Mouse (Mus musculus) adrenal gland, postnatal 25 days (tissue): ENCODE measurements around the gene Kat2a. TPM values are rescaled to one million over a fixed set of nuclear protein-coding genes. Genes with fewer than 3 reads are reported as not detected.
"Not testable (repeated sequence)": the region's sequence is repeated elsewhere in the genome, so short reads cannot be mapped to it uniquely, and the experiment has no call there.

ENCODE experiments used
- DNase-seq: peaks from one replicate; pipeline ENCODE4 v3.0.0; 2021; ENCODE audit warnings: mixed read lengths
- total RNA-seq: library from RNA; stranded (reverse); gene quantifications from 2 replicates; pipeline ENCODE4 v1.2.3, GENCODE M21; 2021

The Kat2a gene
- total RNA-seq, 1 experiment from 2014 or later: 52.2 TPM

DNA sequence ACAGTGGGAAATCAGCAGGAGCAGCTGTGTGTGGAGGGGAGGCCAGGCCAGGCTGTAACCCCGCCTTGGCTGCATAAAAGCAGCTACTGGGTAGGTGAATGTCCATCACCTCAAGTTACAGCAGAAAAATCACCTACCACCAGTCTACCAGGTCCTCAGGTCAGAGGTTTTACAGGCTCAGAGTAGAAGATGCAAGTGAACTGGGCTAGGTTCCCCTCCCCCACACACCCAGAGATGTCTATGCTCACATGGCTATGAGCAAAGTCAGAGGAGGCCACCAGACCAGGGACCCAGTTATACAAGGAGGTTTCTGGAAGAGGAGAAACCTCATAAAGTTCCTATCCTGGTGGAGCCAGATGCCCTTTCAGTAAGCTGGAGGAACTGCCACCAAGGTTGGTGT lies 41.2 kb downstream of the Kat2a start:
- DNase-seq: no peak

DNA sequence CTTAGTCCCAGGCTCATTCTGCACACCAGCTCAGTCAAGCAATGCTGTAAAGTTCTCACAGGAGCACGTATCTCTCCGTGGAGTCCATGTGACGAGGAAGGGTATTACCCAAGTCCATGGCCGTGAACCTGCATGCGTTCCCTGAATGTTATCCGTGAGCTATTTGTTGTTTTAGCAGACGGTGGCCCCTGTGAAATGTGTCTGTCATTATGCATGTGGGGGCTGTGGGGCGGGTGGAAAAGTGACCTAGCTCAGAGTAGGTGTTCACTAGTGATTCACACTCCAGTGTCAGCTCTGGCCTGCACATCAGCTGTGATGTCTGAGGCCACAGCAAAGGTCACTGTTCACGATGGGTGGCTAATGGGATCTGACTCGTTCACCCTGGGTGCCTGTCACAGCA lies 52.5 kb downstream of the Kat2a start:
- DNase-seq: no peak

DNA sequence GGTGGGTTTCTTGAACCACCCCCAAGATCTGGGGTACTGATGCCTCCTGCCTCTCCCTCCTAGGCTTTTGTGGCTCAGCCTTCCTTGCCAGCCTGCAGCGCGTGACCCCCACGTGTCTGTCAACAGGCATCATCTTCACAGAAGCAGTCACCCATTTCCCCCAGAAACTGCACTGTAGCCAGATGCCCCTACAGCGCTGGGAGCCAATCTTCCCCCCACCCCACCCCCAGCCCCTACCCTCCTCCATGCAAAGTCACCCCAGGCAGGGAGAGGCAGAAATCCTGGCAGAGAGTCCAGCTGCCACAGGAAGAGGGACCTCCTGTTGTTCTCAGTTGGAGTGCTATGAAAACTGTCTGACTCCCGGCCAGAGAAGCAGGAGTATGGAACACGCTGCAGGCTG lies 55.8 kb downstream of the Kat2a start:
- DNase-seq: no peak

DNA sequence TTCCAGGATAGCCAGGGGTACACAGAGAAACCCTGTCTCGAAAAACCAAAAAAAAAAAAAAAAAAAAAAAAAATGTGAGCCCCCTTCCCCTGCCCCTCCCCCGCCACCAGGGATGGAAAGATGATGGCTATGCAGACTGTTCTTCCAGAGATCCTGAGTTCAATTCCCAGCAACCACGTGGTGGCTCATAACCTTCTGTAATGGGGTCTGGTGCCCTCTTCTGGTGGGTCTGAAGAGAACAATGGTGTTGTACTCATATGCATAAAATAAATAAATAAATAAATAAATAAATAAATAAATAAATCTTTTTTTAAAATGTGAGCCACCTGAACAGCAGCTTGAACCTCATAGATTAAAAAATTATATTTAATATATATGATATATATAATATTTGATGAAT lies 56.7 kb downstream of the Kat2a start:
- not testable (repeated sequence) for DNase-seq

Other genes starting within 250 kb of the Kat2a start
- 55.1 and 62.2 TPM in 2 replicates for gene Klhl11, start 239.7 kb downstream of the Kat2a start, total RNA-seq
- gene Acly, start 184.5 kb downstream of the Kat2a start, total RNA-seq: 1,778 and 1,859 TPM in 2 replicates
- gene Ttc25, start 166.9 kb downstream of the Kat2a start, total RNA-seq: 4.1 and 5.5 TPM in 2 replicates
- gene Cnp, start 137.6 kb downstream of the Kat2a start, total RNA-seq: 35.4 and 57.8 TPM in 2 replicates
- gene Nkiras2, start 93.2 kb downstream of the Kat2a start, total RNA-seq: 40.3 and 46.8 TPM in 2 replicates
- gene Dnajc7, start 92.3 kb downstream of the Kat2a start, total RNA-seq: 237 and 251 TPM in 2 replicates
- 0.43 TPM in 1 of 2 replicates, not detected in the other for gene Zfp385c, start 20.0 kb downstream of the Kat2a start, total RNA-seq
- gene Dhx58, start 8.2 kb downstream of the Kat2a start, total RNA-seq: 47.4 and 63.8 TPM in 2 replicates
- gene Hspb9, start 1.4 kb upstream of the Kat2a start, total RNA-seq: not detected in 2 replicates
- 160 and 171 TPM in 2 replicates for gene Rab5c, start 25.8 kb upstream of the Kat2a start, total RNA-seq
- gene Kcnh4, start 47.5 kb upstream of the Kat2a start, total RNA-seq: 0.21 TPM in 1 of 2 replicates, not detected in the other
- not detected in 2 replicates for gene Hcrt, start 50.5 kb upstream of the Kat2a start, total RNA-seq
- gene Ghdc, start 58.5 kb upstream of the Kat2a start, total RNA-seq: 21.0 and 32.1 TPM in 2 replicates
- gene Stat5b, start 138.3 kb upstream of the Kat2a start, total RNA-seq: 89.0 and 123 TPM in 2 replicates
- gene Stat5a, start 146.9 kb upstream of the Kat2a start, total RNA-seq: 43.8 and 54.5 TPM in 2 replicates
- gene Stat3, start 227.1 kb upstream of the Kat2a start, total RNA-seq: 81.5 and 88.6 TPM in 2 replicates